ENCODE assay signal across 9 mouse cellular contexts in genomic region chr15:80705828-80706549, GRCm38 (mm10). TPM values are rescaled to one million over a fixed set of nuclear protein-coding genes. Genes with fewer than 3 reads are reported as not detected.
A peak's percentile ranks its signal among the peaks of the same experiment; 100 is the strongest.
DNase-seq lines count a peak whose midpoint lies in the region; ATAC-seq and TF ChIP-seq lines count a peak whose summit lies in the region.
"Had no signal": no experiment of that assay in that cellular context is flagged by ENCODE, and none has a peak within 500 bp of the region (broad histone marks: within the 10 kb centered on the region; RNA-seq: fewer than 3 reads in every experiment).

No protein-coding gene starts in this region.

- peak; percentile 85 for DNase-seq in ES-CJ7 (ENCODE audit: low read depth, low spot score)
- peak; percentile 59 for DNase-seq in c-Kit-positive CD71-negative TER-119-negative erythroid progenitor cells, embryonic 14.5 days (ENCODE audit: low read depth)
- DNase-seq in heart, postnatal 10 days: peak; percentile 86 to 91
- peak; percentile 86 for DNase-seq in layer of hippocampus, adult 11-12 months (ENCODE audit: low spot score)
- DNase-seq in lung, embryonic 14.5 days: peak; percentile 92
- peak; percentile 92 for DNase-seq in retina, embryonic 14.5 days (ENCODE audit: low spot score)
- peak; percentile 70 to 75 for DNase-seq in thymus, postnatal 36 days

- H3K9me3 ChIP-seq in forebrain, embryonic 13.5 days (replicated peaks): no peaks in the 10 kb centered on the region
- no peaks in the 10 kb centered on the region for H3K9me3 ChIP-seq in lung, embryonic 14.5 days (ENCODE audit: low read depth, low read length)

- peak overlapping the region; percentile 55; the same call in 1 of the 2 replicates for H3K27ac ChIP-seq in forebrain, embryonic 13.5 days
- peak overlapping the region; percentile 95 for H3K27ac ChIP-seq in lung, embryonic 14.5 days (ENCODE audit: low read depth)
- H3K27ac ChIP-seq: macrophage had no signal

- peak overlapping the region; percentile 57 for H3K4me2 ChIP-seq in forebrain, embryonic 13.5 days
- H3K4me2 ChIP-seq in lung, embryonic 14.5 days: peak overlapping the region; percentile 64

- H3K9ac ChIP-seq in forebrain, embryonic 13.5 days: no peak overlapping the region
- H3K9ac ChIP-seq in lung, embryonic 14.5 days: peak overlapping the region; percentile 32; the same call in 1 of the 2 replicates

- no peak for ATAC-seq in forebrain, embryonic 13.5 days
- ATAC-seq in lung, embryonic 14.5 days (ENCODE audit: insufficient read depth): no peak

- 0 out of 2 replicates have a peak, but pooled peaks cover 2% of the 10 kb centered on the region for H3K27me3 ChIP-seq in forebrain, embryonic 13.5 days
- no peaks in the 10 kb centered on the region for H3K27me3 ChIP-seq in lung, embryonic 14.5 days (ENCODE audit: insufficient read depth, low read length)

- TF ChIP-seq CTCF in lung, embryonic 14.5 days (IDR thresholded peaks at IDR 0.05; ENCODE audit: low read depth): peak; percentile 92

- no peaks in the 10 kb centered on the region for H3K36me3 ChIP-seq in forebrain, embryonic 13.5 days (ENCODE audit: poor library complexity, severe bottlenecking)
- no peaks in the 10 kb centered on the region for H3K36me3 ChIP-seq in lung, embryonic 14.5 days (ENCODE audit: insufficient read depth)

- H3K4me3 ChIP-seq in forebrain, embryonic 13.5 days: peak overlapping the region; percentile 25
- peak overlapping the region; percentile 24 for H3K4me3 ChIP-seq in lung, embryonic 14.5 days (ENCODE audit: low read depth, low read length)

- peaks cover 27% of the 10 kb centered on the region for H3K4me1 ChIP-seq in forebrain, embryonic 13.5 days
- H3K4me1 ChIP-seq in lung, embryonic 14.5 days (ENCODE audit: insufficient read depth): 0 out of 2 replicates have a peak, but pooled peaks cover 24% of the 10 kb centered on the region

- intact Hi-C loops in heart, postnatal 10 days (cut with DNase I): loop anchor here (1.0 to 2.0 kb wide), 3 partner anchors 93 to 243 kb away; partner anchors contain the start of gene Adsl

- WGBS in forebrain, embryonic 13.5 days: 27% methylated on average over 18 of the region's 18 CpGs
- WGBS in lung, embryonic 14.5 days: 21% methylated on average over 18 of the region's 18 CpGs

RNA-seq across cellular contexts. Expression of gene Tnrc6b, which starts 5.1 kb away (rescaled TPM):
- 37.2 and 41.0 TPM in 2 replicates for polyA plus RNA-seq in forebrain, embryonic 13.5 days (2015; fragmentation: Nextera tagmentation; extraction: Ambion mirVana)
- total RNA-seq in heart, postnatal 10 days (2021): 10 to 100 TPM; 56.1 to 56.4 TPM
- polyA plus RNA-seq in lung, embryonic 14.5 days (2014; fragmentation: Nextera tagmentation; extraction: Ambion mirVana): 17.5 and 18.3 TPM in 2 replicates

RNA-seq across cellular contexts. Expression of gene Fam83f, which starts 34.3 kb away (rescaled TPM):
- 0.09 TPM in 1 of 2 replicates, not detected in the other for polyA plus RNA-seq in forebrain, embryonic 13.5 days (2015; fragmentation: Nextera tagmentation; extraction: Ambion mirVana)
- under 1 TPM; 0.19 to 0.22 TPM for total RNA-seq in heart, postnatal 10 days (2021)
- polyA plus RNA-seq in lung, embryonic 14.5 days (2014; fragmentation: Nextera tagmentation; extraction: Ambion mirVana): 0.46 and 0.76 TPM in 2 replicates
